Mouse (Mus musculus): ENCODE results near the gene Clstn2.

Clstn2 gene

GRCm38 (mm10) chr9:97685664-97686063 lies 347.3 kb downstream of the Clstn2 start:
- peak in 1 of 2 experiments; percentile 15 for DNase-seq (ENCODE audit: low spot score in 2 of 2)

GRCm38 (mm10) chr9:97679878-97680277 lies 353.1 kb downstream of the Clstn2 start:
- DNase-seq (ENCODE audit: low spot score in 2 of 2) = no peak

GRCm38 (mm10) chr9:97679106-97679505 lies 353.9 kb downstream of the Clstn2 start:
- peak in 1 of 2 experiments; percentile 33 for DNase-seq (ENCODE audit: low spot score in 2 of 2)

GRCm38 (mm10) chr9:97677075-97677474 lies 355.9 kb downstream of the Clstn2 start:
- no peak for DNase-seq (ENCODE audit: low spot score in 2 of 2)

GRCm38 (mm10) chr9:97672681-97673080 lies 360.3 kb downstream of the Clstn2 start:
- DNase-seq (ENCODE audit: low spot score in 2 of 2) = no peak

- DNase-seq (ENCODE audit: low spot score in 2 of 2) = no peak
Measured at GRCm38 (mm10) chr9:97672224-97672623, 360.8 kb downstream of the Clstn2 start.

GRCm38 (mm10) chr9:97670666-97671065 lies 362.3 kb downstream of the Clstn2 start:
- no peak for DNase-seq (ENCODE audit: low spot score in 2 of 2)

GRCm38 (mm10) chr9:97660989-97661388 lies 372.0 kb downstream of the Clstn2 start:
- no peak for DNase-seq (ENCODE audit: low spot score in 2 of 2)

GRCm38 (mm10) chr9:97658736-97659135 lies 374.2 kb downstream of the Clstn2 start:
- DNase-seq (ENCODE audit: low spot score in 2 of 2) = no peak

- no peak for DNase-seq (ENCODE audit: low spot score in 2 of 2)
Measured at GRCm38 (mm10) chr9:97648409-97648808, 384.6 kb downstream of the Clstn2 start.

- no peak for DNase-seq (ENCODE audit: low spot score in 2 of 2)
Measured at GRCm38 (mm10) chr9:97645746-97646145, 387.2 kb downstream of the Clstn2 start.

- no peak for DNase-seq (ENCODE audit: low spot score in 2 of 2)
Measured at GRCm38 (mm10) chr9:97642396-97642795, 390.6 kb downstream of the Clstn2 start.

GRCm38 (mm10) chr9:97639967-97640549 lies 392.9 kb downstream of the Clstn2 start:
- DNase-seq (ENCODE audit: low spot score in 2 of 2) = no peak

- peak in 1 of 2 experiments; percentile 32 for DNase-seq (ENCODE audit: low spot score in 2 of 2)
Measured at GRCm38 (mm10) chr9:97638683-97639354, 394.2 kb downstream of the Clstn2 start.

- DNase-seq (ENCODE audit: low spot score in 2 of 2) = no peak
Measured at GRCm38 (mm10) chr9:97635351-97635750, 397.6 kb downstream of the Clstn2 start.

- no peak for DNase-seq (ENCODE audit: low spot score in 2 of 2)
Measured at GRCm38 (mm10) chr9:97634831-97635230, 398.1 kb downstream of the Clstn2 start.

- DNase-seq (ENCODE audit: low spot score in 2 of 2) = no peak
Measured at GRCm38 (mm10) chr9:97629180-97629579, 403.8 kb downstream of the Clstn2 start.

GRCm38 (mm10) chr9:97628361-97628908 lies 404.5 kb downstream of the Clstn2 start:
- no peak for DNase-seq (ENCODE audit: low spot score in 2 of 2)

GRCm38 (mm10) chr9:97627916-97628315 lies 405.1 kb downstream of the Clstn2 start:
- DNase-seq (ENCODE audit: low spot score in 2 of 2) = no peak

- DNase-seq (ENCODE audit: low spot score in 2 of 2) = peak in 1 of 2 experiments; percentile 48
Measured at GRCm38 (mm10) chr9:97610566-97610965, 422.4 kb downstream of the Clstn2 start.

GRCm38 (mm10) chr9:97603729-97604128 lies 429.3 kb downstream of the Clstn2 start:
- DNase-seq (ENCODE audit: low spot score in 2 of 2) = no peak

- no peak for DNase-seq (ENCODE audit: low spot score in 2 of 2)
Measured at GRCm38 (mm10) chr9:97602476-97602875, 430.5 kb downstream of the Clstn2 start.

GRCm38 (mm10) chr9:97599006-97599405 lies 434.0 kb downstream of the Clstn2 start:
- DNase-seq (ENCODE audit: low spot score in 2 of 2) = no peak

Data from left cerebral cortex, adult 9 months (tissue).